Mouse (Mus musculus): ENCODE data around the gene Rnf212b. TPM values are rescaled to one million over a fixed set of nuclear protein-coding genes. Genes with fewer than 3 reads are reported as not detected.

The Rnf212b gene
- not detected for total RNA-seq (2023)

GRCm38 (mm10) chr14:54813991-54814390 lies at the start of gene Rnf212b:
Gene Rnf212b, plus strand, starts transcription at chr14:54814141.

DNA sequence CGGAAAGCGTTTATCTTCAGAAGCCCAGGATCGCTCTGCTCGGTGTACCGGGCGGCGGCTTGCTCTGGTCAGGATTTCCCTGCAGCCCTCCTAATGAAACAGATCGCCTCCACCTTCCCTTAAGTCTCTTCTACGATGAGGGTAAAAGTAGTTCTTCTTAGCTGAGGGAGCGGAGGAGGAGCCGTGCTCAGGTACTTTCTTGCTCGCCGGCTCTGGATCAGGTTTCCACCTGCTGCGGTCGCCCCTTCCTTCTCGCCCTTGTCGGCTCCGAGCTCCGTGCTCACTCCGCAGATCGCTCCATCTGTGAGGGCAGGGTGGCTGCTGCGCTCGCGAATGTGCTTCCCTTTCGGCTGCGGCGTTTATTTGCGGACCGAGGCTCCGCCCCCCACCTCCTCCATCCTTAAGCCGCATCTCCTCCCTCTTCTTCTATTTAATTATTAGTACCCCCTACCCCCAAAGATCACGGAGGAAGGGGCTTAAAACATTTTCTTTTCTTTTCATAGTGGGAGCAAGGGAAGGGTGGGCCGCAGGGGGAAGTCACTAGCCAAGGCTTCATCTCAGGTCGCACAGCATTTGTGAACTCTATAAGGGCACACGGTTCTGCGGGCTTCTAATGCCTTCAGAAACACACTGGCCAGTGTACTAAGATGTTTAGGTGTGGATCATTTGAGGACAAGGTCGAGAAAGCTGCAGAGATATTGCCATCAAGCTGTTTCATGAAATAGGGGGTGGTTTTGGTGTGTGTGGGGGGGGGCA lies 32.2 kb upstream of the Rnf212b start, which contains the start of gene Slc7a8:
Slc7a8 (minus strand) TSS at position 337 of the 756 bp plus-strand sequence.

GRCm38 (mm10) chr14:54870861-54871260 lies 56.9 kb downstream of the Rnf212b start, which contains the start of gene Homez:
Gene Homez, minus strand, starts transcription at chr14:54870961.

DNA sequence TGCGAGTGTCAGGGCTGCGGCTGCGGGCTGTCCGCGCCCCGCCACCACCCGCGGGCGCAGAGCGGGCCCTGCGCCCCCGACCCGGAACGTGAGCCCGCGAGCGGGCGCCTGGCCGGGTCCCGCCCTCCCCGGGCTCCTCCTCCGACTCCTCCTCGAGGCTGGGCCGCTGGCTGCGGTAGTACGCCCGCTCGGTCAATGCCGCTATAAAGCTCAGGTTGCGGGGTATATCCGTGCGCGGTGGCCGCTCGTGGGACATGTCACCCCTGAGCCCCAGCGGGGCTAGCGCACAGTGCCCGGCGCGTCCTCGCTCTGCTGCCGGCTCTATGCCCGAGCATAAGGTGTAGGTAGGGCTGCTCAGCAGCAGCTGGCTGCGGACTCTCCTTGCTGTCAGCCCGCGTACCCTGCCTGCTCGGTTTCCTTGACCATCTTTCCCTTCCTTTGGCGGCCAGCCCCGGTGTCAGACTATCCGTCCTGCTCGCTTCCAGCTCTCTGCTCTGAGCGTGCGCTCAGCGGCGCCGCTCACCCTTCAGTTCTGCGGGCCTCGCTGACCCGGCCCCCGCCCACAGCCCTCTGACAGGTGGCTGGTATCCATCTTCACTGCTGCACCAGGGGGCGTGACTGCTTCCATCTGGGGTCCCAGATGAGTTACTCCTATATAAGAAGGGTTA lies 63.2 kb downstream of the Rnf212b start, which contains the start of gene Ppp1r3e:
Ppp1r3e (minus strand) TSS at position 503 of the 668 bp plus-strand sequence.

DNA sequence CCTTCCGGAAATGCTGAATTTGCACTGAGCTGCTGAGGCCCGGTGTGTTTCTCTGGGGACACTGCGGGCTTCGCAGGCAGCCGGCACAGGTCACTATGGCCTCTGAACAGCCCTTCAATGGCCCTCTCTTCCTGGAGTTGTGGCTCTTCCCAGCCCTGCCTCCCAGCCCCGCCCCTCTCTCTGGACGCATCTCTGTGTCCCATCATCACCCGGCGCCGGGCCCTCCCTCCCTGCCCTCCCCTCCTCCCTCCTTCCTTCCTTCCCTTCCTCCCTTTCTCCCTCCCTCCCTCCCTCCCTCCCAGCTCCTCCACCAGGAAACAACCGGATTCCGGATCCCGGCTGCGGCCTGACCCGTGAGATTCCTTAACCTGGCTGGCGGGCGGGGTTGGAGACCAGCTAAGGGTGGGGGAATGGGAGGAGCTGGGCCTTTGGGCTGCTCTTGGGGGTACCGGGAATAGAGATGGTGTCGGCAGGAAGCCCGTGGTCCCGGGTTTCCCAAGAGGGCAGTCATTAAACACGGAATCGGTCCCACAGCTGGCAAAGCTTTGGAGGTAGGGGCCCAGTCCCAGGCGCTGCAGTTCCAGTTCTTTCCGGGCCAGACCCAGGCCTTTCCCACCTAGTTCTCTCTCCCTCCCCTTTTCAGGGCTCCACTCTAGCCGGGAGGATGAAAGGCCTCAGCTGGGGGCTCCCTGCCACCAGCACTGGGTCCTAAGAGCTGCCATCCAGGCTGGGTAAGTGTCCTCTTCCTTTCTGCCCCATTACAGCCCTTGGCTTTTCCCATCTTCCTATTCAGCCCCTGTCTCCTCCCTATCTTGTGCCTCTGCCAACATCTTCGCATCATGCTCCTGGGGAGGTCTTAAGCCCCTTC lies 69.4 kb downstream of the Rnf212b start, which contains the start of the genes Bcl2l2 and Gm20521:
Bcl2l2 (plus strand) TSS at position 224 of the 868 bp plus-strand sequence.
Gm20521 (plus strand) TSS at position 288 of the 868 bp plus-strand sequence.

GRCm38 (mm10) chr14:54892200-54892599 lies 78.3 kb downstream of the Rnf212b start, which contains the start of gene Pabpn1:
Gene Pabpn1, plus strand, starts transcription at chr14:54892500.

Other genes with a start within 250 kb of the Rnf212b start
- not detected for gene Ajuba, start 236.6 kb upstream of the Rnf212b start, total RNA-seq (2023)
- 1 to 10 TPM; 6.0 to 7.2 TPM for gene 4931414P19Rik, start 208.1 kb upstream of the Rnf212b start, total RNA-seq (2023)
- 10 to 100 TPM; 54.5 to 60.9 TPM for gene Psmb5, start 196.1 kb upstream of the Rnf212b start, total RNA-seq (2023)
- gene Psmb11, start 192.7 kb upstream of the Rnf212b start, total RNA-seq (2023), result not detected
- not detected for gene Gm17606, start 173.2 kb upstream of the Rnf212b start, total RNA-seq (2023)
- 1 to 10 TPM; 4.2 to 4.5 TPM for gene Cdh24, start 172.8 kb upstream of the Rnf212b start, total RNA-seq (2023)
- 10 to 100 TPM; 32.3 to 45.7 TPM for gene 1700123O20Rik, start 127.9 kb upstream of the Rnf212b start, total RNA-seq (2023)
- gene Acin1, start 127.2 kb upstream of the Rnf212b start, total RNA-seq (2023), result 100 to 1,000 TPM; 544 to 550 TPM
- not detected for gene Gm29776, start 115.3 kb upstream of the Rnf212b start, total RNA-seq (2023)
- gene Cebpe, start 102.0 kb upstream of the Rnf212b start, total RNA-seq (2023), result not detected
- gene Slc7a8, start 32.2 kb upstream of the Rnf212b start, total RNA-seq (2023), result under 1 TPM; 0.12 to 0.35 TPM
- 10 to 100 TPM in 1 of 2 experiments, 1 to 10 TPM in 1; 9.4 to 18.7 TPM for gene Homez, start 56.8 kb downstream of the Rnf212b start, total RNA-seq (2023)
- gene Ppp1r3e, start 63.4 kb downstream of the Rnf212b start, total RNA-seq (2023), result 1 to 10 TPM; 3.4 to 4.0 TPM
- gene Bcl2l2, start 69.2 kb downstream of the Rnf212b start, total RNA-seq (2023), result 10 to 100 TPM; 10.8 to 12.6 TPM
- gene Gm20521, start 69.3 kb downstream of the Rnf212b start, total RNA-seq (2023), result 1 to 10 TPM; 1.5 to 1.8 TPM
- 100 to 1,000 TPM; 303 to 319 TPM for gene Pabpn1, start 78.4 kb downstream of the Rnf212b start, total RNA-seq (2023)
- 1 to 10 TPM; 3.1 to 4.8 TPM for gene Slc22a17, start 99.0 kb downstream of the Rnf212b start, total RNA-seq (2023)
- gene Efs, start 112.0 kb downstream of the Rnf212b start, total RNA-seq (2023), result not detected
- gene Il25, start 118.6 kb downstream of the Rnf212b start, total RNA-seq (2023), result not detected
- not detected for gene Cmtm5, start 122.1 kb downstream of the Rnf212b start, total RNA-seq (2023)
- not detected for gene Myh6, start 152.8 kb downstream of the Rnf212b start, total RNA-seq (2023)
- gene Gm17428, start 162.8 kb downstream of the Rnf212b start, total RNA-seq (2023), result not detected
- gene Myh7, start 180.5 kb downstream of the Rnf212b start, total RNA-seq (2023), result not detected
- gene Ngdn, start 201.3 kb downstream of the Rnf212b start, total RNA-seq (2023), result 10 to 100 TPM; 77.2 to 85.3 TPM